Mouse (Mus musculus) heart, postnatal 10 days (tissue): ENCODE measurements around the gene Fam71e2. TPM values are rescaled to one million over a fixed set of nuclear protein-coding genes. Genes with fewer than 3 reads are reported as not detected.
"Not testable (repeated sequence)": the region's sequence is repeated elsewhere in the genome, so short reads cannot be mapped to it uniquely, and the experiment has no call there.

Experiments used
- DNase-seq, 2 experiments: peaks; one replicate each; pipeline ENCODE4 v3.0.0; 2021
- intact Hi-C: fragments of 180-260 bp; cut with DNase I; formaldehyde crosslinking; loops from one replicate; pipeline ENCODE4 v1.15.1; 2025
- total RNA-seq, 2 experiments: library from RNA; stranded (reverse); gene quantifications; 2 replicates each; pipeline ENCODE4 v1.2.3; 2021

The Fam71e2 gene
- total RNA-seq: not detected

DNA sequence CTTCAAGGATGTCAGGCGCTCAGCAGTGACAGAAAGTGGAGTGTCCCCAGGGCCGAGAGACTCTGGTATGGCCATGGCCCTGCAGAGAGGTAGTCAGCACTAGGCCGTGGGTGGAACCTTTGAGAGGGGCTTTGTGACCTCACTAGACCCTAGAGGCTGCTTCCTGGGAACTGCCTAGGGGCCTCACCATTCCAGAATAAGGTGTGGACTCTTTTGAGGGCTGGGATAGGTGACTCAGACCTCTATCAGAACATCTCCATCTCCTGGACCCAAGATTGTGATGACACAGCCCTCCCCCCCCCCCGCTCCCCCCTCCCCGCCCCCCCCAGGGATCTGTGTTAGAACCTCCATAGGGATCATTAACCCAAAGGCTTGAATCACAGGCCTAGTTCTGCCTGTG lies at the start of gene Fam71e2:
TSS of gene Fam71e2 (minus strand) at position 101 of the 400 bp plus-strand sequence.
- intact Hi-C loops: no loop called here
- no peak for DNase-seq

DNA sequence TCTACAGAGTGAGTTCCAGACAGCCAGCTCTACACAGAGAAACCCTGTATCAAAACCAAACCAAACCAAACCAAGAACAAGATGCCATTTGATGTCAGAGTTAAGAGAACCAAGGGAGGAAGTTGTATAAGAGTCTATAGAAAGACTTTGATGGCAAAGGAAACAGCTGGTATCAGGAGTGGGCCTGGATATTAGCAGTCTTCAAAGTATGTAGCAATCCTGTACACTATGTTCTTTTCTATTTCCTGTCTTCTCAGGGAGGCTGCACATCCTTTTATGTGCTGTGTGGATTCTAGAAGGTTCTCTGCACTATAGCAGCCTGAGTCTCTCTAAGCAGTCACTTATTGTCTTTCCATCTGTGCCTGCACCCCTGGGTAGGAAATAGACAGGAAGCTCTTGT lies 45.5 kb upstream of the Fam71e2 start:
- intact Hi-C loops: loop anchor here (5.0 kb wide), 1 partner anchor 126 kb away; no protein-coding TSS in a partner anchor
- DNase-seq: no peak

DNA sequence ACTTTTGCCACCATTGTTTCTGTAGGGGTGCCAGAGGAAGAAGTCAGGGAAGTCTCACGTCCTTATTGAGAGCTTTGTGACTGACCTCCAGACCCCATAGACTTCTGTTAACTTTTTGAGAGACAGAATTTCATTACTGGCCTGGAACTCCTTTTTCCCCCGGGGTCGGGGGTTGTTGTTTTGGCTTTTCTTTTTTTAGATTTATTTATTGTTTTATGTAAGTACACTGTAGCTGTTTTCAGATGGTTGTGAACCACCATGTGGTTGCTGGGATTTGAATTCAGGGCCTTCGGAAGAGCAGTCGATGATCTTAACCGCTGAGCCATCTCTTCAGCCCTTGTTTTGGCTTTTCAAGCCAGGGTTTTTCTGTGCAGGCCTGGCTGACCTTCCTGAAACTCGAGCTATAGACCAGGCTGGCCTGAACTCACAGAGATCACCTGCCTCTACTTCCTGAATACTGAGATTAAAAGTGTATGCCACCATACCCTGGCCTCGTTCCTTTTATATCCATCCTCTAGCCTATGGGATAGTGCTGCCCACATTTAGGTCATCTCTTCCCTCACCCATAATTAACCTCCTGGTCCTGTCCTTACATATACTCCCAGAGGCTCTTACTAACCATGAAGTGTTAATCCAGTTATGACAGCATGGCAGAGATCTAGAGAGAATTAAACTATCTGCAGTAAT lies 42.1 kb upstream of the Fam71e2 start:
- intact Hi-C loops: loop anchor here (5.0 kb wide), 3 partner anchors 104 to 249 kb away; partner anchors contain the start of genes Fiz1, U2af2, Zfp524 and Zfp628
- DNase-seq: no peak

DNA sequence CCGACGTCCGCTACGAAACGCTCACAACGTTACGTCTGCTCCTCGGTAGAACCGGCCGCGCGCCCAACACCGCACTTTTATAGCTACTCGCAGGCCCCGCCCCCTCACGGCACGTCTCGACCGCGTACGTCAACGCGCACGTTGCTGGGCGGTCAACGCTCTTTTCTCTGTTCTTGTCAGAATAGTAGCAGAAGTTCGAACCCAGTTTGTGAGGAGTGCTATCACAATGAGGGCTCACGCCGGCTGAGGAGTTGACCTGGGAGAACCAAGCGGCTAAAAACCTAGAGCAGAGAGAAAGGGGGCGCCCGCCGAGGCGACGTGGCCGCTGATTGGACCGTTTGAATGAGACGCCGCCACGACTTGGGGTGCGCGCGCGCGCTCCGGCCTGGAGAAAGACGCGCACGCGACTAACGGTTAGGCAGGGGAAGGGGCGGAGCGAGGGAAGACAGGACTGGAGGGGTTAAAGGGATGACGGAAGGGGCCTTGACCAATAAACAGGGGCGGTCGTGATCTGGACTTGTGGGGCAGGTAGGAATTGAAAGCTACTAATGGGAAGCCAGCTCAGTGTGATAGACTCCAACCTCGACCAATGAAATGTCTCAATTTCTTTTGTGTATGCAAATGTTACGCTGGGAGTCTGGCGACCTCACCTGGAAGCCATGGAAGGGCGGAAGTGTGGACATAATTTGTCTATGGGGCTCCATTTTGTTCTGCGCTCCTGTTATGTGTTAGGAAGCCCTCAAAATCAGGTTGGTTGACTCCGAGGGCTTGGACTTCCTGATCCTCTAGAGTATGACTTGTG lies 41.4 kb upstream of the Fam71e2 start, which contains the start of gene Ube2s:
TSS of gene Ube2s (minus strand) at position 288 of the 802 bp plus-strand sequence.
- intact Hi-C loops: loop anchor here (5.0 kb wide), 3 partner anchors 105 to 250 kb away; partner anchors contain the start of genes Fiz1, U2af2, Zfp524 and Zfp628
- DNase-seq: peak; percentile 98 to 99

- DNase-seq: no peak
- intact Hi-C loops: loop anchor here (2.0 to 5.0 kb wide), 4 partner anchors 19 to 250 kb away; partner anchors contain the start of genes Fiz1, Rpl28, U2af2 and Zfp524
Measured at GRCm38 (mm10) chr7:4811842-4812302, 40.8 kb upstream of the Fam71e2 start.

GRCm38 (mm10) chr7:4811131-4811530 lies 40.0 kb upstream of the Fam71e2 start:
- intact Hi-C loops: loop anchor here (2.0 to 5.0 kb wide), 4 partner anchors 18 to 251 kb away; partner anchors contain the start of genes Fiz1, Rpl28, U2af2 and Zfp524
- DNase-seq: not testable (repeated sequence)

GRCm38 (mm10) chr7:4806716-4807115 lies 35.6 kb upstream of the Fam71e2 start:
- DNase-seq: peak; percentile 50 to 61
- intact Hi-C loops: loop anchor here (2.0 kb wide), 1 partner anchor 250 kb away; no protein-coding TSS in a partner anchor

- intact Hi-C loops: no loop called here
- no peak for DNase-seq
Measured at GRCm38 (mm10) chr7:4802247-4802646, 31.1 kb upstream of the Fam71e2 start.

DNA sequence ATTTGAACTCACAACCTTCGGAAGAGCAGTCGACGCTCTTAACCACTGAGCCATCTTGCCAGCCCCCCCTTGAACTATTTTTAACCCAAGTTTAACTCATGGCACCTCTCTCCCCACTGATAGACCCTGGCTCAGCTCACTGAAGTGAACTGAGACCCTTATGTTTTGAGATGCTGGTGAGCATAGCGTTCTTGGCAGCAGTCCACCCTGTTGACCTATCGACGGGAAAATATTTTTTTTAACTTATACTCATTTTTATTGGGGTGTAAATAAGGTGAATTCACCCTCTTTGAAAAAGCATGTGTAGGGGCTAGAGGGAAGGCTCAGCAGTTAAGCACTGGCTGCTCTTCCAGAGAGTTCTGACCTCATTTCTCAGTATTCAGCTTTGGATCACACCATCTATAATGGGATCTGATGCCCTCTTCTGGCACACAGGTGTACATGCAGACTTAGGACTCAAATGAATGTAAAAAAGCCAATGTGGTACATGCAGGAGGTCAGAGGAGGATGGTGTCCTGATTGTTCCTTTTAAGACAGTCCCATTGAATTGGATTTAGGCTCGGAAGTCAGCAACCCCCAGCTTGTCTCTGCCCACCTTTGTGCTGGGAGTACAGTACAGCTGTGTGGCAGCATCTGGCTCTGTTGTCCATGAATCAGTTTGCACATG lies 24.8 kb upstream of the Fam71e2 start:
- peak; percentile 32 to 42 for DNase-seq
- intact Hi-C loops: loop anchor here (2.0 kb wide), 1 partner anchor 239 kb away; no protein-coding TSS in a partner anchor

DNA sequence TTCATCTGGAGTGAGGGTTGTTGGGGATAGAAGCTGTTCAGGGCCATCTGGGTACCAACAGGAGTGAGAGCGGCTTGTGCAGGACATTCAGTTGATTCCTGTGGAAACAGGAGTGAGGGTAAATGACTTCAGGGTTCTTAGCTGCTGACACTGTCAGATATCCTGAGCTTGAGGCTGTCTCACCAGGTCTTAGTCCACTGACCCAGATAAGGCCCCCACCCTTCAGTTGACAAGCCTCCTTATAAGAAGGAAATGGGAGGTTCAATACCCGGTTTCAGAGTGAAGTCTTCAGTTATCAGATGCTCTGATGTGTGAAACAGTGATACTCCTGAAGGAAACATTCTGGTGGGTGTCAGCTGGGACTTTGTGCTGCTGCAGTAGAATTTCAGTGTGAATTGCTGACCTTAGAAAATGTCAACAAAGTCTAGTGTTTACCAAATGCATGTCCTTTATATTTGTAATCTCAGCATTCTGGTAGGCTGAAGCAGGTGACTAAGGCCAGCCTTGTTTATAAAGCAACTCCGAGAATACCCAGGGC lies 23.6 kb upstream of the Fam71e2 start:
- intact Hi-C loops: no loop called here
- DNase-seq: no peak

DNA sequence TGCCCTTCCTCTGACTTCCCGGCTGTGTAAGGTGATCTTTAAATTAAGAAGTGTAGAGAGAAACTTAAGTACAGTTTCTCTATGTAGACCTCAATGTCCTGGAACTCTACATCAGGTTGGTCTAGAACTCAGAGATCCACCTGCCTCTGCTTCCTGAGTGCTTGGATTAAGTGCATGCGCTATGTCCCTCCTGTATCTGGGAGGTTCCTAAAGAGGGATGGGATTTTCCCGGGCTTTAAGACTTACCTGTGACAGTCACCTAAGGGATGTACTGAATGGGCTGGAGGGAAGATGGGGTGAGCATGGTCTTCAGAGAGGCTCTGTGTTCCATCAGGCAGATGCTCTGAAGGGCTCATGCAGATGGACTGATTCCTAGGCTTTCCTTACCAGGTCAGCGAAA lies 22.6 kb upstream of the Fam71e2 start:
- DNase-seq: no peak
- intact Hi-C loops: loop anchor here (2.0 kb wide), 3 partner anchors 17 to 169 kb away; partner anchors contain the start of gene Kmt5c

GRCm38 (mm10) chr7:4793248-4793647 lies 22.1 kb upstream of the Fam71e2 start:
- intact Hi-C loops: loop anchor here (2.0 kb wide), 3 partner anchors 18 to 168 kb away; partner anchors contain the start of gene Kmt5c

DNA sequence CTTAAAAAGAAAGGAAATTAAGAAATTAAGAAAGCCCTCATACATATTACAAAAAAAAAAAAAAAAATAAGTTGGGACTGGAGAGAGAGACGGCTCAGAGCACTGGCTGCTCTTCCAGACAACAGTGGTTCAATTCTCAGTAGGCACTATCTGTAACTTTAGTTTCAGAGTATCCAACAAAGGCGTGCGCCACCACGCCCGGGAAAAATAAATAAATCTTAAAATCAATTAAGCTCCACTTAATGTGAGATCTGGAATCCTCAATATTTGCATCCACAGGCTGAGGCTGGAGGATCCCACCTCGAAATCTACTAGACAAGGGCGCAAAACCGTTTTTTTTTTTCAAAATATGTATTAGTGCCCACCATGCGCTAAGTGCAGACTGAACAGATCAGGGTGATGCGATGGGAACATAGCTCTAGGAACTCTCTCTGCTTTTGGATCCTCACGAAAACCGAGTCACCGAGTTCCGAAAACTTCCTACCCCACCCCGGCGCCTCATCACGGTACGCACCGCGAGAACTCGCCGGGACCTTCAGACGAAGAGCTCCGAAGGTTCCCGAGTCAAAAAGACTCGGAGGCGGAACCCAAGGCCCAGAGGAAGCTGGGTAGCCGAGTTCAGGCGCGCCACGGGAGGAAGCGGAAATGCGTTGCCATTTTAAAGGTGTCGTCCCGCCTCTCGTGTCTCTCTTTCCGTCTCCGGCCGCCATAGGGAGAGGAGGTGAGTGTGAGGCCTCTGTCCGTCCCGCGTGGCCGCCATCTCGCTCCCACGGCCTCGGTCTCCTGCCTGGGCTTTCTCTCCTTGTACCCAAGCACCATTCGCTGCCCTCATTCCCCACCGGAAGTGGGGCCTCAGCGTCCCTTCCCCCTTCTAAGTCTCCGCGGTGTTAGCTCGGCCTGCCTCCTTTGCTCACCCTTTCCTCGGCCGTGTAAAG lies 21.4 kb upstream of the Fam71e2 start, which contains the start of gene Rpl28:
TSS of gene Rpl28 (plus strand) at position 597 of the 935 bp plus-strand sequence.
- intact Hi-C loops: loop anchor here (2.0 kb wide), 3 partner anchors 18 to 168 kb away; partner anchors contain the start of gene Kmt5c
- DNase-seq: peak; percentile 97 to 98

More at GRCm38 (mm10) chr7:4793248-4793647, 22.1 kb upstream of the Fam71e2 start:
- peak in 1 of 2 experiments; percentile 16 for DNase-seq

DNA sequence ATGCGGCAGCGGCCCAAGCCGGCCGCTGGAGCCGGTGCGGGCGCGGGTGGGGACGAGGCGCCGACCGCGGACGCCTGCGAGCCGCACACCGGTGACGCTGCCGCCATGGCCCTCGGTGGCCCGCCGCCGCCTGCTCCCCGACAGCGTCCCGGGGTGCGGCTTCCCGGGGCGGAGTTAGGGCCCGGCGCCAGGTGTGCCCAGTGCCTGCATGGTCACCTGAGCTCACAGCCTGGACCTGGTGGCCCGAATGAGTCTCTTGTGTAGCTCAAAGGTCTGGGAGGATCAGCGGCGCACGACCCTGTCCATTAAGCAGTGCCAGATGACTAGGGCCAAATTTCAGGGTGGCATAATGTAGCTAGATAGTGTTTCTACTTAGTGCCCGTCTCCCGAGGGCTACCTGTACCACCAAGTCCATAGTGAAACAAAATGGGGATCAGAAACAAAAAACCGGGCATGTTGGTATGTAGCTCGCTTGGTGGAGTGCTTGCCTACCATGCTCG lies 18.4 kb upstream of the Fam71e2 start, which contains the start of gene Tmem238:
TSS of gene Tmem238 (minus strand) at position 221 of the 500 bp plus-strand sequence.
- intact Hi-C loops: loop anchor here (5.0 kb wide), 1 partner anchor 82 kb away; no protein-coding TSS in a partner anchor
- peak in 1 of 2 experiments; percentile 63 for DNase-seq

- intact Hi-C loops: loop anchor here (5.0 kb wide), 1 partner anchor 81 kb away; no protein-coding TSS in a partner anchor
- DNase-seq: peak; percentile 72 to 73
Measured at GRCm38 (mm10) chr7:4788499-4789435, 17.7 kb upstream of the Fam71e2 start.

GRCm38 (mm10) chr7:4783667-4784268 lies 12.7 kb upstream of the Fam71e2 start:
- no peak for DNase-seq
- intact Hi-C loops: loop anchor here (2.0 kb wide), 1 partner anchor 25 kb away; no protein-coding TSS in a partner anchor
